Mouse (Mus musculus): ENCODE measurements around the gene Dst.

Gene Dst

GRCm38 (mm10) chr1:34236254-34236723, 328.3 kb downstream of the Dst start:
- peak; percentile 78 for DNase-seq (ENCODE audit: low spot score)

DNA sequence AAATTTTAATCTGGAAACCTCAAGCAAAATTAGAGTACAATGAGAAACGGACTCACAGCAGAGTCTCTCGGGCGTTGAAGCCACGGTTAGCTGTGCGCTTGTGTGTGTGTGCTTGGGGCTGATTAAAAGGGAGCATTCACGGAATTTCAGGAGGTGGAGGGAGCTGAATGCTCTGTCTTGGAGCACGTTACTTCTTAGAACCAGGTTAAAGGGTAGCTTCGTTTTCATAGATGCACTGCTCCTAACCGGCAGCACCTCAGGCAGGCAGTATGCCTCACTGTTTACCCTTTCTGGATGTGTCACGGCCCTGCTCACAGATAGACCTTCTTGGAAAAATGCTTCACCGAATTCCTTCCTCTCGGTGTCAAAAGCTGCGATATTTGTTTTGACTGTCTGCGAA, 329.2 kb downstream of the Dst start:
- no peak for DNase-seq (ENCODE audit: low spot score)

DNA sequence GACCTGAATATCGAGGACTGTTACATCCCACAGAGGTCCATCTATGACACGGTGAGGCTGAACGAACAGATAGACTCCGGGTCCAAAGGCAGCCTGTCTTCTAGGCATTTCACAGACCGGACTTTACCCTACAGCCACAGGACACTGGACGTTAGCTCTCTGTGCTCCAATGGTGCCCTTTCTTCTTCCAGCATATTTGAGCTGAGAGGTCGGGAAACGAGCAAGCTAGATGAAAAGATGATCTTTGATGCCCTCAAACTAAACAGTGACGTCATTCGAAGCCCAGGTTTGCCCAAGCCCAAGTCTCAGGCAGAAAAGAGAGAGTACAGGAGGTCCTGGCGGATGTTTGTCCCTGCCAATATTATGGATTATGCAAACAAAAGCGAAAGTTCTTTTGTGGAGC, 329.7 kb downstream of the Dst start:
- peak; percentile 54 for DNase-seq (ENCODE audit: low spot score)

DNA sequence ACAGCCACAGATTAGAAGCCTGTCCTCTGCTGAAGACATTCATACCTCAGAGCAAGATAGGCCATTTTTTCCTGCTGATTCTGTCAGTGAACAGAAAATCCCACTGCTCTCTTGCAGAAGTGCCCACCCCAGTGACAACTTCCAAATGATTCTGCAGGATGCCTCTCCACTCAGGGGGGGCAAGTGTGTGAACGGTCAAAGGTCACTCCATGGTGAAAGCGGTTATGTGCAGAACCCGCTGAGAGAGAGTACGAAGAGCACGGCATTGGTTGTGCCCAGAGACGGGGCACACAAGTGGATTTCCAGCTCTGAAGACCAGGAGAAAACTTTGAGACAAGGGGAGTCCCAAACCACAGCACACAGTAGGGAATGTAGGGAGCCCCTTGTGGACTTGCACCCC, 330.2 kb downstream of the Dst start:
- no peak for DNase-seq (ENCODE audit: low spot score)

- DNase-seq (ENCODE audit: low spot score), result no peak
Observed at GRCm38 (mm10) chr1:34244678-34245077, 336.7 kb downstream of the Dst start.

DNA sequence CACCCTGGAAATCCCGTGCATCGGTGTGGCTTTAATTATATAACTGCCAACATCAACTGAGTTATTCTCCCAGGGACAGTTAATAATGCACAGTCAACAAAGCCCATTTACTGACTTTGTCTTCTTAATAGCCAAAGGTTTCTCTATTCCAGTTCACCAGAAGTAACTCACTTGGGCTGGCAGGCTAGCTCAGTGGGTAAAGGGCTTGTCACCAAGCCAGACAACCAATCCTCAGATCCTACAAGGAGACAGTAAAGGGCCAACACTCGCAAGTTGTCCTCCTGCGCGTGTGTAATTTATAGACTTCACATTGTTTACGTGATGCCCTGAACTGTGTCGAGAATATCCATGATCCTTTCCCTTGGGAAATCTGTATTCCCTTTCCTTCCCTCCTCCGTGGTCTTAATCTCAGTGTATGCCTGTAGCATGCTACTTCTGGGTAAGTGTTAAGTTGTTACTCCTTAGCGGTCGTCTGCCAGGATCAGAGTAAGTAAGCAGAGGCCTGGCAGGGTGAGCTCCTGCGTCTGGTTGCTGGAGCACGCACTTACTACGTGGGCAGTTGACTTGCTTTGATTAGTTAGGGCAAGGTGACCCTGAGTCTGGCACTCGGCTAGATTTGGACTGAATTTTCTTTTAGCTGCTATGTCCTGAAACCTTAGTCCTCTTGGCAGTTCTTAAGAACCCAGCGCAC, 338.1 kb downstream of the Dst start:
- no peak for DNase-seq (ENCODE audit: low spot score)

DNA sequence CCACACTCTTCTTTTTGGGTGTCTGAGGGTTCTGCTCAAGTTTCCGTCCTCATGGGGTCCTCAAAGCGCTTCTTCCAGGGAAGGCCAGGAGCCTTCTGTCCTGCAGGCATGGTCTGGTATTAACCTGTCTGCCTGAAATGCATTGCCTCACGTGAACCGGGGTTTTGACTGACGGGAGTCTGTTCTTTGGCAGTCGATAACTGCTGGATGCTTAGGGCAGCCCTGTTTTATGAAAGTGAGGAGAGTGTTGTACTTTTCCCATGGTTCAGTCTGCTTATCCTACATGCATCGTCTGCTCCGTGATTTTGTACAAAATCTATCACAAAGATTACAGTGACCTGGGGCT, 338.6 kb downstream of the Dst start:
- DNase-seq (ENCODE audit: low spot score), result no peak

DNA sequence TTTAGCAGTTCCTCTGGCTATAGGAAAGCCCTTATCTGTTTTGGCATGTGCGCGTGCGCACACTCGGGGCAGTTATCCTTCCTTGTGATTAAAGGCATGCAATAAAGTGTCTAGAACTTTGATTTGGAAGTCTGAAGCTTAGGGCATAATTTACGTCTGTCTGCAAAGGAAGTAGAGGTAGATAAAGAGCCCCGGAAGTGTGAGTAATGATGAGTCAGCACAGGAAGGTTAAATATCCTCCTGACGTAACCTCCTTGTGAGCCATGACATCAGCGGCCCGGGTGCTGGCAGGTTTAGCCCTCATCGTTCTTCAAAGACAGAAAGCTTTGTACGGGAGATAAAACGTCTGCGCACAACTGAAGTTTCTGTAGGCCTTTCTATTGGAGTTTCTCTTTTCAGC, 343.1 kb downstream of the Dst start:
- no peak for DNase-seq (ENCODE audit: low spot score)

DNA sequence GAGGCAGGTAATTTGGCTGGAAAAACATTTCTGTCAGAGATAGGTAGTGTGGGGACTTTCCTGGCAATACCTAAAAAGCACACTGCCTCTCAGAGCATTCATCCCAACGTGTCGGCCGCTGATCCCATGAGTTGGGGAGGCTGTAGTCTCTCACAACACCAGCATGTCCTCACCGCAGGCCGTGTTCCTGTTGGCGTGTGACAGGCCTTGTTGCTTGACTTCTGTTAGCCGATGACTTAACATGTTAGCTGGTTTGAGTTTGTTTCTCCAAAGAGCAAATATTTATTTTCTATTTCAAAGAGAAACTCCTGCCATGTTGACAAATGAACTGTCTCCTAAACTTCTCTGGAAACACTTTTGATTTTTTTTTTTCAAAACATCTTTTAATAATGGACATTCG, 344.2 kb downstream of the Dst start:
- peak; percentile 21 for DNase-seq (ENCODE audit: low spot score)

DNA sequence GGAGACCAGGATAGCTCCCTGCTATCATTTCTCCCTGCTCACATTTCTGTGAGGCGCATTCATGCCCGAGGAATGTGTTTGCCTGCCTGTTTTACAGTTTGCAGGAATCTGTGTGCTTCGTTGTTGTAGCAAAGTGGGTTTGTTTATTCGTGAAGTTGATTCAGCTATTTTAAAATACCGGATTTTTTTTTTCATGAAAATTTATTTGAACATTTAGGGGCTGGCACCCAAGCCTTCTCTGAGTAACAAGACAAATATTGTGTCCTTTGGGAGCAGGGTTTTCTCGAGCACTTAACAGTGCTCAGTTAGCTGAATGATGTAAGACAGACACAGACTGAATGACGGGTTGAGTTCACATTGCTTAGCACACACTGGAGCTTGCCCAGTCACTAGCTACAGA, 345.9 kb downstream of the Dst start:
- DNase-seq (ENCODE audit: low spot score), result no peak

- DNase-seq (ENCODE audit: low spot score), result no peak
Observed at GRCm38 (mm10) chr1:34259898-34260297, 351.9 kb downstream of the Dst start.

- DNase-seq (ENCODE audit: low spot score), result peak; percentile 34
Observed at GRCm38 (mm10) chr1:34261011-34261410, 353.0 kb downstream of the Dst start.

DNA sequence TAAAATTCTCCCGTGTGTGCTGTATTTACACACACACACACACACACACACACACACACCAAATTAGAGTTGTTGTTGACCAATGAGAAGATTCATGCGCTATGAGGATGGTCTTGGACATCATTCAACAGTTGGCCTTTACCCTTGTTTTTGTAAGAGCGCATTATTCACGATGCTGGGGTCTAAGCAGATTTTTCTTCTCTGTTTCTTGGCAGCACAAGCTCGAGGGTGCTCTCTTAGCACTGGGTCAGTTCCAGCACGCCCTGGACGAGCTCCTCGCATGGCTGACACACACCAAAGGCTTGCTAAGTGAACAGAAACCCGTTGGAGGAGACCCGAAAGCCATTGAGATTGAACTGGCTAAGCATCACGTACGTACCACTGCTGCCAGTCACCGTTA, 360.5 kb downstream of the Dst start:
- DNase-seq (ENCODE audit: low spot score), result peak; percentile 53

DNA sequence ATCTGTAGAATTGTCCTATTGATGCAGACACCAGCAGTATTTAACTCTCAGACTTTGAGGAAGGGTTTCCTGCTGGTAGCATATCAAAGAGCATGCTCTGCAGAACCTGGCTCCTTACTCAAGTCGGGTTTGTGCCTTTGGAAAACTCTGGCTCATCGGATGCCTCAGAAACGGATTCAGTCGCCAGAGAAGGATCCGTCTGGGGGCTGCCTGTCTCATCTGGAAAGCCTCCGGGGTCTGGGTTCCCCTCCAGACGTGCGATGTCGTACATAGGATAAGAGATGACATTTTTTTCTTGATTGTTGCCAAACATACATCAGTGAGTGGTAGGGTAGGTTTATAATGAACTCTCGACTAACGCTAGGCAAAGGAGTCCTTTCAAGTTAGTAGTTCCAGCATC, 361.6 kb downstream of the Dst start:
- no peak for DNase-seq (ENCODE audit: low spot score)

DNA sequence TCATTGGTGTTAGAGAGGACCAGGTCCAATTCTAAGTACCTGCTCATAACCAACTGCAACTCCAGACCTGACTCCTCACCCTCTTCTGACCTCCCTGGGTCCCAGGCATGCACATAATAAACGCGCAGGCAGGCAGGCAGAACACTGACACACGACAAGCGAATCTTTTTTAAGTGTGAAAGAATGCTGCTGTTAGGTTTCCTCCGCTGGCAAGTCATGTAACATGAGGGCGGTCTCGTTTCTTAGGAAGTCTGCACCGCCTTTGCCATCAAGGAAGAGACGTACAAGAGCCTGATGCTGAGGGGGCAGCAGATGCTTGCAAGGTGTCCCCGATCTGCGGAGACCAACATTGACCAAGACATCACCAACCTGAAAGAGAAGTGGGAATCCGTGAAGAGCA, 365.9 kb downstream of the Dst start:
- no peak for DNase-seq (ENCODE audit: low spot score)

GRCm38 (mm10) chr1:34275787-34276186, 367.8 kb downstream of the Dst start:
- DNase-seq (ENCODE audit: low spot score), result no peak

DNA sequence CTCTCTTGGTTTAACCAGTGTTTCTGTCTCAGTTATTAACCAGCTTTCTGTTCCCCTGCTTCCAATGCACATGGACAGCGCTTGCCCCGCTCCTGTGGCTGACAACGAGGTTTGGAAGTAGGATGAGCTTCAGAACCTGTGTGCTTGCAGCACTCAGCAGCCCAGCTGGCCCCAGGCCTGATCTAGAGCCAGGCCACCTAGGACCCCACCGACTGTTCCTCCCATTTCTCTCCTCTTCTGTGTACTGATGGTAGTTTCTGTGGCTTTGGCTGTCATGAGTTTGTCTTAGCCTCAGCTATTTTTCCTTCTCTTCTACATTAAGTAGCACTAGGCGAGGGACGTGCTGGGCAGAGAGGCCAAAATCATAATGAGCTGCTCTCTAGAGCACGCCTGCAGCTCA, 368.7 kb downstream of the Dst start:
- DNase-seq (ENCODE audit: low spot score), result no peak

DNA sequence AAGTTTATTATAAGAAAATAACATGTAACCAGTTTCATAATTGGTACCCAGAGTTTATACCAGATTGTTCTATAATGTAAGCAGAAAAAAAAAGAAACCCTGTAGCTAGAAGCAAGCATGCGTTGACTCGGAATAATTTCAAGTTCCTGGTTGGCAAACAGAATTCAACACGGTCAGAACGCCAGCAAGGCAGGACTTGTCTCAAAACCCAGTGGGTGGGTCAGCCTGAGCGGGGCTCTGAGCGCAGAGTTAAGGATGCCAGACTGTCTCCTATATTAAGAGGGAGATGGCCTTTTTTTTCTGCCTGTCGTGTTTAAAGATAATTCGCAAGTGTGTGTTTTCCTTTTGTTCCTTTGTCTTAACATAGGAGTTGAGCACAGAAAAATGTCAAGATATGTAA, 369.2 kb downstream of the Dst start:
- DNase-seq (ENCODE audit: low spot score), result no peak

DNA sequence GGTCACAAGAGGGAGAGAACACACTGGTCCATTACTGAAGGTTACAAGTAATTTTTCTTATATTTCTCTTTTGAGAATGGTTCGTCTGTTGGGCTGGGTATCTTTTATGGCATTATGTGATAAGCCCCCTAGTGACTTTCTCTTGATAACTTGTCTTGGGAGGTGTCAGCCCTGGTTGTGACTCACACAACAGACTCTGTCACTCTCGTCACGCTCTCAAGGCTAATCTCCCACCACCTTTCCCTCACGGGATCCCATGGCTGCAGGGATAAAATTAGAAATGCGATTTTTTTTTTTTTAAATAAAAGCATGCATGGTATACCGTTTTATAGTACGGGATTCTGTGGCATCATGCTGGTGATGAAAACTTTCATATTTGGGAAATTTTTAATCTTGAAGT, 375.5 kb downstream of the Dst start:
- no peak for DNase-seq (ENCODE audit: low spot score)

DNA sequence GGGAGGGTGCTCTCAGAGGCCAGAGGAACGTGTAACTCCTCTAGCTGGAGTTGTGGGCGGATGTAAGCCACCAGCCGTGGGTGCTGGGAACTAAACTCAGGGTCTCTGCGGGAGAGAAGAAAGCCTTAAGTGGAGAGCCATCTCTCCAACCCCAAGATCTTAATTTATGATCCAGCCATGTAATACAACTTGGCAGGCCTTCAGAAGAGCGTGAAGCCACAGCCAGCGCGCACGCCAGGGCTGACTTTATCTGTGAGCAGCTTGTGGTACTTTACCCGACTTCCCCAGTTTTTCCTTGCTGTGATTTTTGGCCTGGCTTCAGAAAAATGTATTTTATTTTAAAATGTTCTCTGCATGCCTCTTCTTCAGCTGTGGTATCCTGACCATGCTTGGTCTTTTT, 377.0 kb downstream of the Dst start:
- DNase-seq (ENCODE audit: low spot score), result no peak

- no peak for DNase-seq (ENCODE audit: low spot score)
Observed at GRCm38 (mm10) chr1:34287731-34288130, 379.7 kb downstream of the Dst start.

- DNase-seq (ENCODE audit: low spot score), result no peak
Observed at GRCm38 (mm10) chr1:34288181-34288580, 380.2 kb downstream of the Dst start.

DNA sequence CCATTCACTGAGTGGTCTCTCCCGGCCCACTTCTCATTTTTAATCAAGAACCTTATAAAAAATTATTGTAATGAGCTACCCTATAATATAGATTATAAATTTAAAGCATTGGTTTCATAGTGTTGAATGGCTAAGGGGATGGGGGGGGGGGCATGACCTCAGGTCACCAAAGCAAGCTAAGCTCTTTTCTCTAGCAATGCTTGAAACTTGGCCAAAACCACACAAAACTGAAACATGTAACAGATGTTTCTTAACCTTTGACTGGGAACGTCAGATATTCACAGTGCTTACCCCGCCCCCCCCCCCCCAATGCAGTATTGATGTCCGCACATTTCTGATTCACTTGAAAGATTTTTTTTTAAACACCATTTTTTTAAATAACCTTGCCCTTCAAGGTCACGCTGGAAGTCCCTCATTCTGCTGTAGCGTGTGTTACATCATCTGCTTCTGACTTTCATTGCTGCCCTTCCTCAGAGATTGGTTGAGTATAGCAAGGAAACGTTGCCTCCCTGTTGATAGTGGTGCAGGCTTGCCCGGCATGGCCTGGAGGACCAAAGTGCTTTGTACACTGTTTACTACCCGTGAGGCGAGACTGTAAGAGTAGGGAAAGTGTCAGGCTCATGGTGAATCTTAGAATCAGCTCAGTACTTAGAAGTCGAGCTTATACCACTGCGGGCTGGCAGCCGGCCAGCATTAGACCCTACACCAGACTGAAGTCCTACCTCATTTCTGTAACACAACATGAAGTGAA, 380.9 kb downstream of the Dst start:
- DNase-seq (ENCODE audit: low spot score), result no peak

DNA sequence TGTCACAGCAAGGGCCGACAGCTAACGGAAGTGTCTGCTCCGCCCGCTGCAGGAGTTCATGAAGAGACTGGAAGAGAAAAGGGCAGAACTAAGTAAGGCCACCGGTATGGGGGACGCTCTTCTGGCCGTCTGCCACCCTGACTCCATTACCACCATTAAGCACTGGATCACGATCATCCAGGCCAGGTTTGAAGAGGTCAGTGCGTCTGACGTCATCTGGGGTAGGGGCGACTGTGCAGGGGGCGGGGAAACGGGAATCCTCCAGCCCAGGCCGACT, 381.4 kb downstream of the Dst start:
- no peak for DNase-seq (ENCODE audit: low spot score)

Data from lung, postnatal 25 days (tissue).